Mouse (Mus musculus): ENCODE data around the gene Olfr1248. TPM values are rescaled to one million over a fixed set of nuclear protein-coding genes. Genes with fewer than 3 reads are reported as not detected.

Olfr1248 gene
- total RNA-seq (2023): not detected in 2 replicates

DNA sequence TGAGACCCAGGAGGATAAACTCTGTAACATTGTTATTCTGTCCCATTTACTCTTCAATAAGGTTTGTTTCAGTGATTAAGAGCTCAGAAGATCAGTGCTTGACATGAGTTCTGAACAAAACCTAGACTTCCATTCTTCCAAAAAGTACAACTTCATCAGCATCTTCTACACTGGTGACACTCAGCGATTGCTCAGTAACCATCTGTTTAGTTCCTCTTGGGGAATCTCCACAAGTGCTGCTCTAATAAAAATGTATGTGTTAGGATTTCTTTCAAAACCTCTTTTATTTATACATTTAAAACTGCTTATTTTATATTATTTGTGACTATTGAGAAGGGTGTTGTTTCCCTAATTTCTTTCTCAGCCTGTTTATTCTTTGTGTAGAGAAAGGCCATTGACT is at the start of gene Olfr1248:
Gene Olfr1248 (minus strand): TSS at position 101 of the 400 bp plus-strand sequence.

DNA sequence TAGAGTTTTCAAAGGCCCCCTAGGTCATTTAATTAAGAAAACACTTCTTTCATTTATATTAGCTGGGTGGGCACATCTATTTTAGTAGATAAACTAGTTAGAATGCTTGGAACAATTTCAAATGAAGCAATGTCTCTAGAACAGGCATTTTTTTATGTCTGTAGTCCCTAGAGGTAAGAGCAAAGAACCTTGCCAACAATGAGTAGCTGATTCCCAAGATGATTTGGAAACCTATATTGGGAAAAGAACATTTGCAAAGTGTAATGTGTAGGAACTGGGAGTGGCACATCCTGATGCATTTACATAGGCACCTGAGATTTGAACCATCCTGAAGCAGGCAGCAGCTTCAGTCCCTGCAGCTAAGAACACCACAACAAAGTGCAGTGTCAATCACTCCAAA is 43.3 kb upstream of the Olfr1248 start, which contains the start of gene Olfr1250:
Gene Olfr1250 (minus strand): TSS at position 101 of the 400 bp plus-strand sequence.

DNA sequence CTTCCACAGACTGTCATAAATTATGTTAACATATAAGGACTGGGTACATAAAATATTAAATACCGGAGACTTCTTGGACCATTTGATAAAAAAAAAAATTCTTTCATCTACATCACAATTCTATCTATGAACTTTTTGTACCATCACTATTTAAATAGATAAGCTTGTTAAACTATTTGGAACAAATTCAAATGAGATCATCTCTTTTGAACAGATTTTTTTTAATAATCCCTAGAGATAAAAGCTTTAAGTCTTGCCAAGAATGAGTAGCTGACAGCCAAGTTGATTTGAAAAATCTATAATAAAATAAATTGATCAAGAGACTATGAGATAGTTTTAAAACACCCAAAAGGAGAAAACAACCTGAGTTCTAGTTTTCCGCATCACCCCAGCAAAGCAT is 16.8 kb upstream of the Olfr1248 start, which contains the start of gene Olfr1249:
Gene Olfr1249 (minus strand): TSS at position 101 of the 400 bp plus-strand sequence.

DNA sequence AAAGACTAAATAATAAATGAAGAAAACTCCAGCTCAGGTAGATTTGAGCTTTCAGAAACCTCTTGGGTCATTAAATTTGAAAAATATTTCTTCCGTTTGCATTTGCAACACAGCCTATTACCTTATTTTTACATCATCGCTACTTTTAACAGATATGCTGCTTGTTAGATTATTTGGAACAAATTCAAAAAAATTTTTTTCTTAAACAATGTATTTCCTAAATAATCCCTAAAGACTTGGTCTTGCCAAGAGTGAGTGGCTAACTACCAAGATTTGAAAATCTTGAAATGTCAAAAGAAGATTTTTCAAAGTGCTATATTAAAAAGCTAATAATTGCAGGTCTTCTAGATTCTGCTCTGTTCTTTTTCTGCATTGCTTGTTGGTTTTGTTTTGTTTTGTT is 4.0 kb downstream of the Olfr1248 start, which contains the start of gene Olfr1247:
Gene Olfr1247 (minus strand): TSS at position 101 of the 400 bp plus-strand sequence.

DNA sequence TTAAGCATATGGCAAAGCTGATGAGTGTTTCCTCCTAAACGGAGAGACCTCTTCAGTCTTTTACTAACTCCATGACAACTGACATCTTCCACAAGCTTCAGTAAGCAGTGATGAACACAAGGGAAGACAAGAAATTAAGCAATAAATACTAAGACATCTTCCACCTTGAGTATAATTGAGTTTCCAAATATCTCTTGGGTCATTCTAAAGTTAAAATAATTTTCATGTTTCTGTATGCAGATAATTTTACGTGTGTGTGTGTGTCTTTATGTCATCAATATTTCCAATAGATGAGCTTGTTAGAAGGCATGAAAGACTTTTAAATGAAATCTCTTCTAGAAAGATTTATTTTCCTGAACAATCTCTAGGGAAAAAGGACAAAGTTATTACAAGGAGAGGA is 25.0 kb downstream of the Olfr1248 start, which contains the start of gene Olfr1246:
Gene Olfr1246 (minus strand): TSS at position 101 of the 400 bp plus-strand sequence.

DNA sequence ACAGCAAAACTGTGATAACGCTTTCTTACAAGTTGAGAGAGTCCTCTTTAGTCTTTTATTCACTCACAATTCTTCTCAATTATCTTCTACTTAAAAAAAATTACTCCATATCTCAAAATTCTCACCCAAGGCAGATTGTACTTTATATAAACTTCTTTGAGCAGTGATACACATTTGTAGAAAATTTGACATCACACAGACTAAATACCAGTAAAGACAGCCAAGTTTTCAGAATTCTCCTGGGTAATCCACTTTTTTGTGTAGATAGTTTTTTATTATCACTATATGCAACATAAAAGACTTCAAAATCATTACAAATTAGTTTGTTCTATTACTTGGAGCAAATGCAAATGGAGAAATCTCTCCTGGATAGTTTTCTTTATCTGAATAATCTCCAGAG is 39.7 kb downstream of the Olfr1248 start, which contains the start of gene Olfr1245:
Gene Olfr1245 (minus strand): TSS at position 101 of the 400 bp plus-strand sequence.

Other genes starting within 250 kb of the Olfr1248 start
- not detected in 2 replicates for gene Olfr1238, start 208.6 kb downstream of the Olfr1248 start, total RNA-seq (2023)
- gene Olfr1239, start 197.8 kb downstream of the Olfr1248 start, total RNA-seq (2023): not detected in 2 replicates
- not detected in 2 replicates for gene Olfr1240, start 175.2 kb downstream of the Olfr1248 start, total RNA-seq (2023)
- gene Olfr1241, start 131.1 kb downstream of the Olfr1248 start, total RNA-seq (2023): not detected in 2 replicates
- not detected in 2 replicates for gene Olfr1242, start 119.9 kb downstream of the Olfr1248 start, total RNA-seq (2023)
- not detected in 2 replicates for gene Olfr1243, start 86.8 kb downstream of the Olfr1248 start, total RNA-seq (2023)
- not detected in 2 replicates for gene Olfr1245, start 39.8 kb downstream of the Olfr1248 start, total RNA-seq (2023)
- not detected in 2 replicates for gene Olfr1246, start 25.1 kb downstream of the Olfr1248 start, total RNA-seq (2023)
- 0.20 and 0.51 TPM in 2 replicates for gene Olfr1247, start 4.1 kb downstream of the Olfr1248 start, total RNA-seq (2023)
- gene Olfr1249, start 16.7 kb upstream of the Olfr1248 start, total RNA-seq (2023): not detected in 2 replicates
- gene Olfr1250, start 43.2 kb upstream of the Olfr1248 start, total RNA-seq (2023): not detected in 2 replicates
- gene Olfr1251, start 53.7 kb upstream of the Olfr1248 start, total RNA-seq (2023): not detected in 2 replicates
- gene Olfr1252, start 106.8 kb upstream of the Olfr1248 start, total RNA-seq (2023): not detected in 2 replicates
- not detected in 2 replicates for gene Olfr1253, start 138.8 kb upstream of the Olfr1248 start, total RNA-seq (2023)
- not detected in 2 replicates for gene Olfr1254, start 175.4 kb upstream of the Olfr1248 start, total RNA-seq (2023)
- not detected in 2 replicates for gene Olfr1255, start 193.8 kb upstream of the Olfr1248 start, total RNA-seq (2023)
- not detected in 2 replicates for gene Olfr1256, start 223.3 kb upstream of the Olfr1248 start, total RNA-seq (2023)
- gene Olfr48, start 230.0 kb upstream of the Olfr1248 start, total RNA-seq (2023): not detected in 2 replicates

All from neutrophil, adult 65 days (primary cell).